Comparison of ENCODE assay signal across 15 mouse cellular contexts in genomic region chr7:110158073-110158472, GRCm38 (mm10). TPM values are rescaled to one million over a fixed set of nuclear protein-coding genes. Genes with fewer than 3 reads are reported as not detected.
A peak's percentile ranks its signal among the peaks of the same experiment; 100 is the strongest.
DNase-seq lines count a peak whose midpoint lies in the region; ATAC-seq and TF ChIP-seq lines count a peak whose summit lies in the region.
"Had no signal": no experiment of that assay in that cellular context is flagged by ENCODE, and none has a peak within 500 bp of the region (broad histone marks: within the 10 kb centered on the region; RNA-seq: fewer than 3 reads in every experiment).

No protein-coding gene starts in this region.

- no peaks in the 10 kb centered on the region for H3K36me3 ChIP-seq in heart, embryonic 11.5 days (ENCODE audit: control insufficient read depth, insufficient read depth, low read length)
- H3K36me3 ChIP-seq in kidney, adult 2 months (ENCODE audit: control insufficient read depth, insufficient read depth, low read length): no peaks in the 10 kb centered on the region
- no peaks in the 10 kb centered on the region for H3K36me3 ChIP-seq in midbrain, embryonic 11.5 days (ENCODE audit: control insufficient read depth, insufficient read depth, low read length)
- H3K36me3 ChIP-seq in midbrain, embryonic 14.5 days (ENCODE audit: control insufficient read depth, insufficient read depth, low read length): no peaks in the 10 kb centered on the region
- H3K36me3 ChIP-seq: hindbrain, embryonic 10.5 days had no signal

- H3K27ac ChIP-seq in heart, embryonic 11.5 days (ENCODE audit: low read depth, low read length): peak overlapping the region; percentile 95
- peak overlapping the region; percentile 46; the same call in 1 of the 2 replicates for H3K27ac ChIP-seq in kidney, adult 2 months (ENCODE audit: insufficient read depth, low read depth, low read length)
- H3K27ac ChIP-seq in midbrain, embryonic 11.5 days (ENCODE audit: low read depth, low read length): no peak overlapping the region
- no peak overlapping the region for H3K27ac ChIP-seq in midbrain, embryonic 14.5 days (replicated peaks; ENCODE audit: low read depth, low read length)
- H3K27ac ChIP-seq: hindbrain, embryonic 10.5 days had no signal

- H3K27me3 ChIP-seq in heart, embryonic 11.5 days (ENCODE audit: control insufficient read depth, insufficient read depth, low read length): no peaks in the 10 kb centered on the region
- no peaks in the 10 kb centered on the region for H3K27me3 ChIP-seq in kidney, adult 2 months (replicated peaks; ENCODE audit: control insufficient read depth, insufficient read depth, low read length)
- no peaks in the 10 kb centered on the region for H3K27me3 ChIP-seq in midbrain, embryonic 11.5 days (ENCODE audit: control insufficient read depth, insufficient read depth, low read length)
- no peaks in the 10 kb centered on the region for H3K27me3 ChIP-seq in midbrain, embryonic 14.5 days (ENCODE audit: control insufficient read depth, insufficient read depth, low read length)
- H3K27me3 ChIP-seq: Patski had no signal

- no peak for ATAC-seq in heart, embryonic 11.5 days (replicated peaks; ENCODE audit: insufficient number of reproducible peaks, low FRiP score, low TSS enrichment)
- no peak for ATAC-seq in midbrain, embryonic 11.5 days (ENCODE audit: low FRiP score)
- no peak for ATAC-seq in midbrain, embryonic 14.5 days (ENCODE audit: low FRiP score, low TSS enrichment)
- ATAC-seq: activated CD4-positive, CD25-positive, alpha-beta regulatory T cell, adult 4 months; forebrain, postnatal 0 days had no signal

- H3K9me3 ChIP-seq in heart, embryonic 11.5 days (replicated peaks; ENCODE audit: control insufficient read depth, low read length): no peaks in the 10 kb centered on the region
- H3K9me3 ChIP-seq in midbrain, embryonic 11.5 days (ENCODE audit: control insufficient read depth, low read length): no peaks in the 10 kb centered on the region
- H3K9me3 ChIP-seq in midbrain, embryonic 14.5 days (ENCODE audit: control insufficient read depth, low read length): no peaks in the 10 kb centered on the region
- H3K9me3 ChIP-seq: hindbrain, embryonic 10.5 days had no signal

- 0 out of 2 replicates have a peak overlapping the region, but pooled peaks have one; percentile 16 for H3K9ac ChIP-seq in heart, embryonic 11.5 days (ENCODE audit: low read depth, low read length)
- no peak overlapping the region for H3K9ac ChIP-seq in midbrain, embryonic 11.5 days (ENCODE audit: low read length)
- H3K9ac ChIP-seq in midbrain, embryonic 14.5 days (replicated peaks; ENCODE audit: low read length): no peak overlapping the region
- H3K9ac ChIP-seq: forebrain, postnatal 0 days had no signal

- WGBS in heart, embryonic 11.5 days (ENCODE audit: insufficient replicate concordance): 70% methylated on average over 3 of the region's 3 CpGs
- WGBS in kidney, adult 2 months: 84% methylated on average over 3 of the region's 3 CpGs
- WGBS in midbrain, embryonic 11.5 days: 88% methylated on average over 3 of the region's 3 CpGs
- WGBS in midbrain, embryonic 14.5 days: 74% methylated on average over 3 of the region's 3 CpGs

- DNase-seq in heart, adult 9 months (ENCODE audit: low spot score in 2 of 2): no peak
- DNase-seq in kidney, adult 2 months: no peak
- DNase-seq in kidney, postnatal 36 days: no peak
- peak; percentile 33 for DNase-seq in midbrain, embryonic 11.5 days (ENCODE audit: low spot score, missing footprints)
- no peak for DNase-seq in midbrain, embryonic 14.5 days
- no peak for DNase-seq in cerebellum, postnatal 4 days (ENCODE audit: low spot score in 2 of 2)
- DNase-seq in right cerebral cortex, postnatal 4 days: no peak
- DNase-seq: cerebellum, adult 18-20 months; forebrain, postnatal 0 days; right cerebral cortex, adult 18-20 months had no signal

- H3K4me2 ChIP-seq in heart, embryonic 11.5 days: no peak overlapping the region
- H3K4me2 ChIP-seq in midbrain, embryonic 11.5 days: no peak overlapping the region
- H3K4me2 ChIP-seq in midbrain, embryonic 14.5 days (ENCODE audit: low read length): no peak overlapping the region
- H3K4me2 ChIP-seq: liver, embryonic 11.5 days had no signal

- TF ChIP-seq CTCF in kidney, adult 2 months (conservative IDR thresholded peaks at IDR 0.05; ENCODE audit: insufficient read depth, insufficient read length, low read depth, low read length): no peak

- H3K4me3 ChIP-seq in heart, embryonic 11.5 days (ENCODE audit: low read depth, low read length): no peak overlapping the region
- no peak overlapping the region for H3K4me3 ChIP-seq in kidney, adult 2 months (ENCODE audit: insufficient read depth, low read depth, low read length)
- H3K4me3 ChIP-seq in midbrain, embryonic 11.5 days (ENCODE audit: low read depth, low read length): no peak overlapping the region
- no peak overlapping the region for H3K4me3 ChIP-seq in midbrain, embryonic 14.5 days (replicated peaks; ENCODE audit: low read depth, low read length)
- H3K4me3 ChIP-seq: hindbrain, embryonic 10.5 days had no signal

- TF ChIP-seq POLR2A in kidney, adult 2 months (IDR thresholded peaks at IDR 0.05; ENCODE audit: low read depth, low read length): no peak

- H3K4me1 ChIP-seq in heart, embryonic 11.5 days (ENCODE audit: control insufficient read depth, insufficient read depth, low read length): peaks cover 33% of the 10 kb centered on the region
- H3K4me1 ChIP-seq in kidney, adult 2 months (ENCODE audit: control insufficient read depth, insufficient read depth, low read length): no peaks in the 10 kb centered on the region
- H3K4me1 ChIP-seq in midbrain, embryonic 11.5 days (ENCODE audit: control insufficient read depth, insufficient read depth, low read length): no peaks in the 10 kb centered on the region
- no peaks in the 10 kb centered on the region for H3K4me1 ChIP-seq in midbrain, embryonic 14.5 days (ENCODE audit: control insufficient read depth, insufficient read depth, low read length)
- H3K4me1 ChIP-seq: hindbrain, embryonic 10.5 days had no signal

RNA-seq across cellular contexts. Expression of gene Wee1, which starts 36.2 kb away (rescaled TPM):
- polyA plus RNA-seq in heart, embryonic 11.5 days (2014; fragmentation: Nextera tagmentation; extraction: Ambion mirVana): 25.0 and 25.9 TPM in 2 replicates
- polyA plus RNA-seq in kidney, adult 2 months (2012; rRNA removed): 4.0 and 4.4 TPM in 2 replicates
- 31.2 and 32.6 TPM in 2 replicates for polyA plus RNA-seq in midbrain, embryonic 11.5 days (2014; fragmentation: Nextera tagmentation; extraction: Ambion mirVana)
- 3.8 and 7.9 TPM in 2 replicates for polyA plus RNA-seq in midbrain, embryonic 14.5 days (2014; fragmentation: Nextera tagmentation; extraction: Ambion mirVana)

Comparison
In these comparisons a context has a peak if more than half of its experiments do, and no peak if none do; other contexts are left out.
1. H3K27ac ChIP-seq: peak in heart, embryonic 11.5 days (single experiment) and kidney, adult 2 months (single experiment); none in midbrain, embryonic 11.5 days (single experiment) and midbrain, embryonic 14.5 days (single experiment).